Mouse (Mus musculus): ENCODE data around the gene Spink4. TPM values are rescaled to one million over a fixed set of nuclear protein-coding genes. Genes with fewer than 3 reads are reported as not detected.

Spink4 gene
- not detected in 2 replicates for polyA plus RNA-seq (2014; fragmentation: Nextera tagmentation; extraction: Ambion mirVana)

- Histone ChIP-seq H3K4me2 (ENCODE audit: low read depth, low read length, severe bottlenecking) (no peak within 1 kb of the TSS), H3K4me1 (replicated peaks; ENCODE audit: control insufficient read depth, insufficient read depth, low read length) (no peaks in the 10 kb centered on the region), H3K4me3 (ENCODE audit: low read depth, low read length) (no peak within 1 kb of the TSS), H3K36me3 (ENCODE audit: control insufficient read depth, insufficient read depth, low read length) (no peaks in the 10 kb centered on the region), H3K27me3 (ENCODE audit: control insufficient read depth, insufficient read depth, low read length) (no peaks in the 10 kb centered on the region), H3K9ac (ENCODE audit: low read length) (no peak within 1 kb of the TSS), H3K9me3 (ENCODE audit: control insufficient read depth, low read length) (no peaks in the 10 kb centered on the region), H3K27ac (ENCODE audit: low read depth, low read length) (no peak within 1 kb of the TSS)
- ATAC-seq (replicated peaks; ENCODE audit: low FRiP score) (no peak), DNase-seq (ENCODE audit: low spot score) (no peak)
- 74% methylated on average over 3 of the region's 3 CpGs for WGBS
Observed at GRCm38 (mm10) chr4:40919785-40920184, at the start of gene Spink4. Spink4 (plus strand) TSS chr4:40920052.

GRCm38 (mm10) chr4:40870206-40870605 lies 49.6 kb upstream of the Spink4 start:
- Histone ChIP-seq H3K4me3 (ENCODE audit: low read depth, low read length) (no peak overlapping the region), H3K9me3 (ENCODE audit: control insufficient read depth, low read length) (no peaks in the 10 kb centered on the region), H3K4me1 (replicated peaks; ENCODE audit: control insufficient read depth, insufficient read depth, low read length) (no peaks in the 10 kb centered on the region), H3K36me3 (ENCODE audit: control insufficient read depth, insufficient read depth, low read length) (no peaks in the 10 kb centered on the region), H3K4me2 (ENCODE audit: low read depth, low read length, severe bottlenecking) (no peak overlapping the region), H3K27me3 (ENCODE audit: control insufficient read depth, insufficient read depth, low read length) (no peaks in the 10 kb centered on the region), H3K27ac (ENCODE audit: low read depth, low read length) (no peak overlapping the region), H3K9ac (ENCODE audit: low read length) (no peak overlapping the region)
- ATAC-seq (replicated peaks; ENCODE audit: low FRiP score): no peak
- 92% methylated on average over 4 of the region's 4 CpGs for WGBS
- no peak for DNase-seq (ENCODE audit: low spot score)

- Histone ChIP-seq H3K9me3 (ENCODE audit: control insufficient read depth, low read length) (no peaks in the 10 kb centered on the region), H3K9ac (ENCODE audit: low read length) (no peak overlapping the region), H3K4me3 (ENCODE audit: low read depth, low read length) (no peak overlapping the region), H3K36me3 (ENCODE audit: control insufficient read depth, insufficient read depth, low read length) (no peaks in the 10 kb centered on the region), H3K4me2 (ENCODE audit: low read depth, low read length, severe bottlenecking) (no peak overlapping the region), H3K4me1 (replicated peaks; ENCODE audit: control insufficient read depth, insufficient read depth, low read length) (no peaks in the 10 kb centered on the region), H3K27ac (ENCODE audit: low read depth, low read length) (no peak overlapping the region), H3K27me3 (ENCODE audit: control insufficient read depth, insufficient read depth, low read length) (no peaks in the 10 kb centered on the region)
- DNase-seq (ENCODE audit: low spot score): no peak
- 98% methylated on average over 3 of the region's 3 CpGs for WGBS
- ATAC-seq (replicated peaks; ENCODE audit: low FRiP score): no peak
Observed at GRCm38 (mm10) chr4:40872129-40872528, 47.7 kb upstream of the Spink4 start.

GRCm38 (mm10) chr4:40873320-40873719 lies 46.5 kb upstream of the Spink4 start:
- no peaks in the 10 kb centered on the region for H3K9me3 ChIP-seq (ENCODE audit: control insufficient read depth, low read length)
- no peaks in the 10 kb centered on the region for H3K27me3 ChIP-seq (ENCODE audit: control insufficient read depth, insufficient read depth, low read length)
- H3K27ac ChIP-seq (ENCODE audit: low read depth, low read length): no peak overlapping the region
- H3K9ac ChIP-seq (ENCODE audit: low read length): no peak overlapping the region
- DNase-seq (ENCODE audit: low spot score) (no peak), ATAC-seq (replicated peaks; ENCODE audit: low FRiP score) (no peak)
- WGBS: 78% methylated on average over 2 of the region's 2 CpGs
- no peaks in the 10 kb centered on the region for H3K4me1 ChIP-seq (replicated peaks; ENCODE audit: control insufficient read depth, insufficient read depth, low read length)
- no peaks in the 10 kb centered on the region for H3K36me3 ChIP-seq (ENCODE audit: control insufficient read depth, insufficient read depth, low read length)
- no peak overlapping the region for H3K4me3 ChIP-seq (ENCODE audit: low read depth, low read length)
- no peak overlapping the region for H3K4me2 ChIP-seq (ENCODE audit: low read depth, low read length, severe bottlenecking)

- H3K27ac ChIP-seq (ENCODE audit: low read depth, low read length): no peak overlapping the region
- no peaks in the 10 kb centered on the region for H3K36me3 ChIP-seq (ENCODE audit: control insufficient read depth, insufficient read depth, low read length)
- H3K27me3 ChIP-seq (ENCODE audit: control insufficient read depth, insufficient read depth, low read length): no peaks in the 10 kb centered on the region
- no peak overlapping the region for H3K9ac ChIP-seq (ENCODE audit: low read length)
- no peak for ATAC-seq (replicated peaks; ENCODE audit: low FRiP score)
- no peak overlapping the region for H3K4me2 ChIP-seq (ENCODE audit: low read depth, low read length, severe bottlenecking)
- no peaks in the 10 kb centered on the region for H3K9me3 ChIP-seq (ENCODE audit: control insufficient read depth, low read length)
- no peak overlapping the region for H3K4me3 ChIP-seq (ENCODE audit: low read depth, low read length)
- 70% methylated on average over 6 of the region's 6 CpGs for WGBS
- DNase-seq (ENCODE audit: low spot score): no peak
- H3K4me1 ChIP-seq (replicated peaks; ENCODE audit: control insufficient read depth, insufficient read depth, low read length): no peaks in the 10 kb centered on the region
Observed at GRCm38 (mm10) chr4:40874151-40874600, 45.7 kb upstream of the Spink4 start.

GRCm38 (mm10) chr4:40874794-40875552 lies 44.9 kb upstream of the Spink4 start:
- no peak overlapping the region for H3K4me2 ChIP-seq (ENCODE audit: low read depth, low read length, severe bottlenecking)
- ATAC-seq (replicated peaks; ENCODE audit: low FRiP score): no peak
- WGBS: 74% methylated on average over 5 of the region's 5 CpGs
- no peak overlapping the region for H3K4me3 ChIP-seq (ENCODE audit: low read depth, low read length)
- no peaks in the 10 kb centered on the region for H3K9me3 ChIP-seq (ENCODE audit: control insufficient read depth, low read length)
- no peaks in the 10 kb centered on the region for H3K27me3 ChIP-seq (ENCODE audit: control insufficient read depth, insufficient read depth, low read length)
- no peaks in the 10 kb centered on the region for H3K36me3 ChIP-seq (ENCODE audit: control insufficient read depth, insufficient read depth, low read length)
- no peak overlapping the region for H3K27ac ChIP-seq (ENCODE audit: low read depth, low read length)
- H3K9ac ChIP-seq (ENCODE audit: low read length): no peak overlapping the region
- no peaks in the 10 kb centered on the region for H3K4me1 ChIP-seq (replicated peaks; ENCODE audit: control insufficient read depth, insufficient read depth, low read length)
- no peak for DNase-seq (ENCODE audit: low spot score)

GRCm38 (mm10) chr4:40875842-40876241 lies 44.0 kb upstream of the Spink4 start:
- Histone ChIP-seq H3K9ac (ENCODE audit: low read length) (no peak overlapping the region), H3K27ac (ENCODE audit: low read depth, low read length) (no peak overlapping the region), H3K9me3 (ENCODE audit: control insufficient read depth, low read length) (no peaks in the 10 kb centered on the region), H3K36me3 (ENCODE audit: control insufficient read depth, insufficient read depth, low read length) (no peaks in the 10 kb centered on the region), H3K4me3 (ENCODE audit: low read depth, low read length) (no peak overlapping the region), H3K27me3 (ENCODE audit: control insufficient read depth, insufficient read depth, low read length) (no peaks in the 10 kb centered on the region), H3K4me1 (replicated peaks; ENCODE audit: control insufficient read depth, insufficient read depth, low read length) (no peaks in the 10 kb centered on the region), H3K4me2 (ENCODE audit: low read depth, low read length, severe bottlenecking) (no peak overlapping the region)
- WGBS: 93% methylated on average over 20 of the region's 20 CpGs
- ATAC-seq (replicated peaks; ENCODE audit: low FRiP score): no peak
- no peak for DNase-seq (ENCODE audit: low spot score)

GRCm38 (mm10) chr4:40876814-40877371 lies 43.0 kb upstream of the Spink4 start:
- Histone ChIP-seq H3K27me3 (ENCODE audit: control insufficient read depth, insufficient read depth, low read length) (no peaks in the 10 kb centered on the region), H3K27ac (ENCODE audit: low read depth, low read length) (no peak overlapping the region), H3K36me3 (ENCODE audit: control insufficient read depth, insufficient read depth, low read length) (no peaks in the 10 kb centered on the region), H3K9me3 (ENCODE audit: control insufficient read depth, low read length) (no peaks in the 10 kb centered on the region), H3K4me1 (replicated peaks; ENCODE audit: control insufficient read depth, insufficient read depth, low read length) (no peaks in the 10 kb centered on the region), H3K4me2 (ENCODE audit: low read depth, low read length, severe bottlenecking) (no peak overlapping the region), H3K9ac (ENCODE audit: low read length) (no peak overlapping the region), H3K4me3 (ENCODE audit: low read depth, low read length) (no peak overlapping the region)
- no peak for DNase-seq (ENCODE audit: low spot score)
- no peak for ATAC-seq (replicated peaks; ENCODE audit: low FRiP score)
- WGBS: 54% methylated on average over 12 of the region's 12 CpGs

GRCm38 (mm10) chr4:40877528-40877927 lies 42.3 kb upstream of the Spink4 start:
- Histone ChIP-seq H3K4me2 (ENCODE audit: low read depth, low read length, severe bottlenecking) (no peak overlapping the region), H3K27ac (ENCODE audit: low read depth, low read length) (no peak overlapping the region), H3K9ac (ENCODE audit: low read length) (no peak overlapping the region), H3K4me1 (replicated peaks; ENCODE audit: control insufficient read depth, insufficient read depth, low read length) (no peaks in the 10 kb centered on the region), H3K9me3 (ENCODE audit: control insufficient read depth, low read length) (no peaks in the 10 kb centered on the region), H3K36me3 (ENCODE audit: control insufficient read depth, insufficient read depth, low read length) (no peaks in the 10 kb centered on the region), H3K4me3 (ENCODE audit: low read depth, low read length) (no peak overlapping the region), H3K27me3 (ENCODE audit: control insufficient read depth, insufficient read depth, low read length) (no peaks in the 10 kb centered on the region)
- ATAC-seq (replicated peaks; ENCODE audit: low FRiP score) (no peak), DNase-seq (ENCODE audit: low spot score) (no peak)
- 86% methylated on average over 5 of the region's 5 CpGs for WGBS
